Mouse (Mus musculus) left cerebral cortex, adult 6 months (tissue): ENCODE measurements around the gene Trmt44. TPM values are rescaled to one million over a fixed set of nuclear protein-coding genes. Genes with fewer than 3 reads are reported as not detected.

ENCODE experiments used
- long read RNA-seq, 2 experiments: library from polyadenylated mRNA; unstranded; transcript quantifications; one replicate each; pipeline ENCODE4 v2.0.0; 2019 to 2020
- polyA plus RNA-seq: library from polyadenylated mRNA; unstranded; fragments of <200 nt; fragmentation: Nextera tagmentation; gene quantifications from 2 replicates; pipeline ENCODE4 v1.2.3, GENCODE M21; 2021

Trmt44 gene
- 1.3 TPM in 2 replicates for polyA plus RNA-seq
- long read RNA-seq, experiment 1, transcript Trmt44-201 (11 exons, 3,790 nt) = major isoform, 7 of 14 reads
- long read RNA-seq, experiment 1, partial matches to known transcripts = 1 of 14 reads
- long read RNA-seq, experiment 1, other reads (novel, unspliced or antisense) = 5 of 14 reads
- long read RNA-seq, experiment 2, partial matches to known transcripts = 0 of 3 reads
- long read RNA-seq, experiment 2, other reads (novel, unspliced or antisense) = 2 of 3 reads

GRCm38 (mm10) chr5:35574653-35575599 is at the start of gene Trmt44:
TSS of gene Trmt44 (minus strand) at chr5:35575070.

GRCm38 (mm10) chr5:35582445-35583220 is 7.8 kb upstream of the Trmt44 start, which contains the start of gene Acox3:
TSS of gene Acox3 (plus strand) at chr5:35583040.

DNA sequence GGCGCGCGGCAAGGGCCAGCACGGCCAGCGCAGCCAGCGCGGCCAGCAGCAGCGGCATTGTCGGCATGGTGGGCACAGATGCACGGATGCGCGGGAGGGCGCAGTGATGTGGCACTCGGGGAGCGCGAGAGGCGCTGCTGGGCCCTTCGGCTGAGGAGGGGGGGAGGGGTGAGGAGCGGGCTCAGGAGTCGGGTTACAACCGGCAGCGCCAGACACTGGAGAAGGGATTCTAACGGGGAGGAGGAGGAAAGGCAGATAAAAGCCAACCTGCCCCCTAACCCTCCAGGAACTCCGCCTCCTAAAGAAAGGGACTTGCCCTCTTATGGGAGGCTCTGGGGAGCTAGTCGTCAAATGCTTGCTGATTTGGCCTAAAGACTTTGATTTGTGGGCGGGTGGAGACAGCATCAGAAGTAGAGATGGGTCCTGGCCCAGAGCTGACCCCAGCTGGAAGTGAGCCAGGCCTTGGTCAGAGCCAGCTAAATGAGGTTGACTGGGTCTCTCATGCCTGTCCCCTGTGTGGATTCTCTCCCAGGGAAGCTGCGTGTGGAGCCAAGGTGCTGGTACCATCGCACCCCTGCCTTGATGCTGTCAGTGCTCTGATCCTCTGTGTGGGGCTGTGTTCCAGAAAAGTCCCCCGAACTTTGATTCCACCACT is 49.3 kb downstream of the Trmt44 start, which contains the start of gene Cpz:
Gene Cpz, minus strand, starts transcription at position 230 of the 655 bp plus-strand sequence.

Other genes starting within 250 kb of the Trmt44 start
- gene Hmx1, start 186.0 kb downstream of the Trmt44 start, polyA plus RNA-seq = not detected in 2 replicates
- gene Cpz, start 49.4 kb downstream of the Trmt44 start, polyA plus RNA-seq = 0.24 and 0.31 TPM in 2 replicates
- gene Acox3, start 8.0 kb upstream of the Trmt44 start, polyA plus RNA-seq = 7.1 and 8.5 TPM in 2 replicates
- gene Htra3, start 104.7 kb upstream of the Trmt44 start, polyA plus RNA-seq = 2.8 and 7.9 TPM in 2 replicates
- 0.50 and 0.91 TPM in 2 replicates for gene Sh3tc1, start 164.9 kb upstream of the Trmt44 start, polyA plus RNA-seq
- 85.5 and 98.2 TPM in 2 replicates for gene Ablim2, start 182.8 kb upstream of the Trmt44 start, polyA plus RNA-seq